Mouse (Mus musculus) olfactory bulb, adult 2 months (tissue): ENCODE results near the gene Dad1. TPM values are rescaled to one million over a fixed set of nuclear protein-coding genes. Genes with fewer than 3 reads are reported as not detected.

ENCODE experiments used
- H3K27ac ChIP-seq: fragments of 200-500 bp; 2 replicates; pipeline ENCODE4 v1.5.1; 2012; ENCODE audit warnings: low read depth, low read length; ENCODE audit not compliant: insufficient read depth
- H3K4me1 ChIP-seq: fragments of 200-500 bp; 2 replicates; pipeline ENCODE4 v1.6.1; 2012; ENCODE audit warnings: low read length; ENCODE audit not compliant: control insufficient read depth, insufficient read depth
- H3K4me3 ChIP-seq: fragments of 200-500 bp; 2 replicates; pipeline ENCODE4 v1.5.1; 2012; ENCODE audit warnings: mild to moderate bottlenecking, low read depth, low read length, moderate library complexity; ENCODE audit not compliant: insufficient read depth
- CTCF ChIP-seq: fragments of 200-500 bp; IDR thresholded peaks from 2 replicates; pipeline ENCODE4 v1.5.1; 2012; ENCODE audit warnings: low read depth, mild to moderate bottlenecking, low read length, moderate library complexity; ENCODE audit not compliant: insufficient read depth
- POLR2A ChIP-seq: fragments of 200-500 bp; IDR thresholded peaks from 2 replicates; pipeline ENCODE4 v1.6.1; 2012; ENCODE audit warnings: mild to moderate bottlenecking, low read depth, low read length, moderate library complexity; ENCODE audit not compliant: insufficient read depth
- WGBS: fragments of 180-500 bp; shearing (Covaris S2); methylation state at CpG from one replicate; pipeline ENCODE4 v1.1.7; 2018; 5-methylcytosine and 5-hydroxymethylcytosine counted together
- polyA plus RNA-seq: library from polyadenylated mRNA; stranded (reverse); fragments of >200 nt; gene quantifications from 2 replicates; pipeline ENCODE4 v1.2.4, GENCODE M21; 2012; ENCODE audit warnings: low replicate concordance; ENCODE audit not compliant: missing spikeins, insufficient read depth, insufficient read length

The Dad1 gene
- polyA plus RNA-seq, 1 experiment: not detected

DNA sequence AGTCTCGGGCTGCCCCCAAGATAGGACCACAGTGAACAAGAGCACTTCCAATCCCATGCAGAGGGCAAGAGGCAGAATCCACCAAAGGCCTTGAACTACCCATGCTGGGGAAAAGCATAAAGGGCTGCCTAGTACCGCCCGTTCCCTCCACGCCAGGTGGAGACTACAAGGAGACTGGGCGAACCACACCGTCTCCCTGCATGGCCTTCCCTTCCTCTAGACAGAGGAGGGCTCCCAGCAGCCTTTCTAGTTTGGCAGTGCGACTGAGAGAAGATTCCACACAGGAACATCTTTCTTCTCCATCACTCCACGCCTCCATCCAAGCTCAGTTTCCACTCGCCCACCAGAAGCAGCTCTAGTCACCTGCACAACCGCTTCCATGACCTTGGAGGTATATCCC is 14.1 kb upstream of the Dad1 start:
- 93% methylated on average over 10 of the region's 10 CpGs for WGBS
- TF ChIP-seq POLR2A (no peak), CTCF (no peak)
- H3K27ac ChIP-seq: no peak overlapping the region
- H3K4me3 ChIP-seq: no peak overlapping the region
- no peaks in the 10 kb centered on the region for H3K4me1 ChIP-seq

DNA sequence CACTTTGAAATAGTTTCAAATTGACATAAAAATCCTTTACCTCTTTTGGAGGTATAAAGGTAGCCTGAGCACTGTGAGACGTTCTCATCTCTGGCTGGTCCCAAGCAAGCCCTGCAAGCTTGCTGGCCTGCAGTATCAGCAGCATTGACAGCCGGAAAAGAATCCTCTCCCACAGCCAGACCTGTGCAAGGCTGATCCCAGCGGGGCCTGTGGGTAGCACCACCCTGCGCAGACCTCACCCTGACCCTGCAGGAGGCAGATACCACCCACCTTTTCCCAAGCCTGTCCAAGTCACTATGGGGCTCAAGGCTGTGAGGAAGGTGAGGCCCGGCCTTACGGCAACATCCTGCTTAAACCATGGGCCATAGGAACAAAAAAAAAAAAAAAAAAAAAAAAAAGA is 12.0 kb upstream of the Dad1 start:
- TF ChIP-seq POLR2A (no peak), CTCF (no peak)
- WGBS: 86% methylated on average over 6 of the region's 6 CpGs
- Histone ChIP-seq H3K4me1 (no peaks in the 10 kb centered on the region), H3K4me3 (no peak overlapping the region), H3K27ac (no peak overlapping the region)

DNA sequence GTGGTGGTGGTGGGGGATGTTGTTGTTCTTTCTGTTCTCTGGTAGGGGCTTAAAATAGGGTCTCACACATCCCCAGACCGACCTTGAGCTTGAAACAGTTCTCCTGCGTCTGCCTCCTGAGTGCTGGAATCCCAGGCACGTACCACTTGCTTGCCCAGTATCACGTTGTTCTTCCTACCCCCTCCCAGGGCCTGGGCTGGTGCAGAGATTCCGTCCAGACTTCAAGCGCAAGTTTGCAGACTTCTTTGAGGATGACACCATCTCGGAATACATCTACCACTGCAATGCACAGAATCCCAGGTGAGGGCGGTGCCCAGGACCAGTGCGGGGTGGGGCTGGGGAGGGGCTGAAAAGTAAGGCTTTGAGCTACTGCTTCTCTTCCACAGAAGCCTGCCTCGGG is 11.2 kb upstream of the Dad1 start:
- 63% methylated on average over 10 of the region's 10 CpGs for WGBS
- Histone ChIP-seq H3K4me3 (no peak overlapping the region), H3K27ac (no peak overlapping the region), H3K4me1 (peaks cover 3% of the 10 kb centered on the region; the same call in 1 of the 2 replicates)
- TF ChIP-seq POLR2A (no peak), CTCF (no peak)

DNA sequence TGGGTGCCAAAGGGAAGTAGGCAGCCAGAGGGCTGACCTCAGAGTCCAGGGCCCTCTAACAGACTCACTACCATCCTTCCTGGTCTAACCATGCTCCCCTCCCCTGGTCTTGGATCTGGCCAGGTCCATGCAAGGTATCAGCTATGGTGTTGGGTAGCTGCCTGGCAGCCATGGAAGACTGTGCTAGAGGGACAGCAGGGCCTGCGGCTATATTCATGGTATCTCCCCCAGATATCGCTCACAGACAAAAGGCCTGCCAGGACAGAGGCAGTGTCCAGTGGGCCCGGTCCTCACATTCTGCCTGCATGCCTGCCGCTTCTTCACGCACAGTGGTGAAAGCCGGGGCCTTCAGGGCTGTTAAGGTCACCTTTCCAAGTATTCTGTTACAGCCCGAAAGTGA is 10.3 kb upstream of the Dad1 start:
- Histone ChIP-seq H3K4me1 (peaks cover 3% of the 10 kb centered on the region; the same call in 1 of the 2 replicates), H3K27ac (no peak overlapping the region), H3K4me3 (no peak overlapping the region)
- WGBS: 98% methylated on average over 7 of the region's 7 CpGs
- TF ChIP-seq POLR2A (no peak), CTCF (no peak)

DNA sequence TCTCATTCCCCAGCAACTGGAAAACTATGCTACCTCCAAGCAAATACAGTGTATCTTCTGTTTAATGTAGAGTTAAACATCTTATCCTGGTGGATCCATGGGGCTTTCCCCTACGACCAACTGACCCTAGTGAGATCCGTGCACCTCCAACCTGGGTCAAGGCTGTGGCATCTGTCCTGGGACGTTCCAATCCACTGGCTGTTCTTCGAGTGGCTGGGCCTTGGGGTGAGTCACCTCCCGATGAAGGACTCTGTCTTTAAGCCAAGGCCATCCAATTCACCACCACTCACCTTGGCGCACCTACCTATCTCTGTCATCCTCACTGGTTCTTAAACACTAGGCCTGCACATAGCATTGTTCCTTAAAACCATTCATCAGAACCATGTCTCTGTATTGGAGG is 9.2 kb upstream of the Dad1 start:
- peaks cover 3% of the 10 kb centered on the region for H3K4me1 ChIP-seq
- H3K27ac ChIP-seq: no peak overlapping the region
- 90% methylated on average over 6 of the region's 6 CpGs for WGBS
- H3K4me3 ChIP-seq: no peak overlapping the region
- no peak for TF ChIP-seq POLR2A
- no peak for TF ChIP-seq CTCF

DNA sequence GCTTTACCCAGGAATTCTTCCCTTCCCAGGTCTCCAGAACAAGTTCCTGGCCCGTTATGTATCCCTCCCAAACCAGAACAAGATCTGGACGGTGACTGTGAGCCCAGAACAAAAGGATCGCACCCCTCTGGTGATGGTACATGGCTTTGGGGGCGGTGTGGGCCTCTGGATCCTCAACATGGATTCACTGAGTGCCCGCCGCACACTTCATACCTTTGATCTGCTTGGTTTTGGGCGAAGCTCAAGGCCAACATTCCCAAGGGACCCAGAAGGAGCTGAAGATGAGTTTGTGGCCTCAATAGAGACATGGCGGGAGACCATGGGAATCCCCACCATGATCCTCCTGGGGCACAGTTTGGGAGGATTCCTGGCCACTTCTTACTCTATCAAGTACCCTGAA is 8.7 kb upstream of the Dad1 start:
- WGBS: 98% methylated on average over 8 of the region's 8 CpGs

DNA sequence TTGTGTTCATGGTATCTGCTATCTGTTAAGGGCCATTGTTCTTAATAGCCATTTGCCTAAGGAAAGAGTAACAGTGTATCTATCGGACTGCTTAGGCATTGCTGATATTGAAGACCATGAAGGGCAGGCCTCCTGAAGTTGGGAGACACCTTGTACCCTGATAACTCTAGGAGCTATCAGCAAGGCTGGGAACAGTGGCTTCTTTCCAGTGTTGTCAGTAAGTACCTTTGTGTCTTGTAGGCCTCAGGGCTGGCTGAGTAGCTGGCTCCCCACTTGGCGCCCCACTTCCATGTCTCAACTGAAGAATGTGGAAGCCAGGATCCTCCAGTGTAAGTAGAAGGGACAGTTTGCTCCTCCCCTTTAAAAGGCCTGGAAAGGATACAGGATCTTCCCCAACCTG is 7.5 kb upstream of the Dad1 start:
- TF ChIP-seq CTCF (no peak), POLR2A (no peak)
- Histone ChIP-seq H3K4me3 (no peak overlapping the region), H3K4me1 (peaks cover 3% of the 10 kb centered on the region), H3K27ac (no peak overlapping the region)
- WGBS: 96% methylated on average over 2 of the region's 2 CpGs

More for the DNA sequence above, 8.7 kb upstream of the Dad1 start:
- no peak overlapping the region for H3K27ac ChIP-seq
- no peak overlapping the region for H3K4me3 ChIP-seq
- peaks cover 3% of the 10 kb centered on the region for H3K4me1 ChIP-seq
- no peak for TF ChIP-seq POLR2A
- TF ChIP-seq CTCF: no peak

DNA sequence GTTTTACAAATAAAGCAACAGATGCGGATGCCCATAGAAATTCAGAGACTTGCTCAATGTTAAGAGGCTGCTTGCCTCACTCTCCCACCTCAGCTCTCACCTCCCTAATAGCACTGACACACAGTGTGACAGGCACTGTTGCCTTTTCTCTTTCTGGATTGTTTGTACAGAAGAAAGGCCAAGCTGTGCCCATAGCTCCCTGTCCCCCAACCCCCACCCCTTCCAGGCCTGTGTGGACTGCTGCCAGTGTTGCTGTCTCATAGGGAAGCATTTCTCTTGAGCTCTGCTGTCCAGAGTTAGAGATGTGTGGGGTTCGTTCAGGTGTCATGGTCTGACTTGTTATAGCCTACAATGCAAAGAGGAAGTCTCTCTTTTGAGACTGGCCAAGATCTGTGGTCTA is 6.3 kb upstream of the Dad1 start:
- peaks cover 3% of the 10 kb centered on the region for H3K4me1 ChIP-seq
- H3K4me3 ChIP-seq: no peak overlapping the region
- WGBS: 66% methylated on average over 2 of the region's 2 CpGs
- no peak overlapping the region for H3K27ac ChIP-seq
- TF ChIP-seq POLR2A: no peak
- TF ChIP-seq CTCF: no peak

DNA sequence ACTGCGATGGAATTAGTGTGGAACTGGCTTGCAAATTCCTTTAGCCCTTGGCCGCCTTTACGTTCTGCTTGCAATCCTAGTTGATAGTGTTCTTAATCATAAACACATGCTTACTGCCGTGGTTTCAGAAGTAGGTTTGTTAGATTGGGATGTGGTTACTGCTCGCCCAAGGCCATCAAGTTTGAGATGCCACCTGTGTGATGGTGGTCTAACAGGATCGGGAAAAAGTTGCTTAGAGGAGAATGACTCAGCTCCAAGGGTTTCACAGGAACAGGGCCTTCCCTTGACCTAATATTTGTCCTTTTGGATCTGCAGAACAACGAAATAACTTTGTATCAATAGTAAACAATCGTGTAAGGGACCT is 5.8 kb upstream of the Dad1 start:
- Histone ChIP-seq H3K4me1 (peaks cover 3% of the 10 kb centered on the region), H3K27ac (no peak overlapping the region), H3K4me3 (peak overlapping the region; percentile 72)
- TF ChIP-seq POLR2A (no peak), CTCF (no peak)
- 17% methylated on average over 8 of the region's 8 CpGs for WGBS
